Mouse (Mus musculus) bone marrow, adult 2 months (tissue): ENCODE measurements around the gene Marveld1.

Experiments used
- CTCF ChIP-seq: fragments of 200-500 bp; IDR thresholded peaks from 2 replicates; pipeline ENCODE4 v1.5.1; 2011; ENCODE audit warnings: low read length, control low read depth; ENCODE audit not compliant: control insufficient read depth, insufficient read depth
- POLR2A ChIP-seq: fragments of 200-500 bp; IDR thresholded peaks from 2 replicates; pipeline ENCODE4 v1.6.1; 2011; ENCODE audit warnings: low read depth, mild to moderate bottlenecking, control low read depth, low read length, borderline replicate concordance; ENCODE audit not compliant: control insufficient read depth

DNA sequence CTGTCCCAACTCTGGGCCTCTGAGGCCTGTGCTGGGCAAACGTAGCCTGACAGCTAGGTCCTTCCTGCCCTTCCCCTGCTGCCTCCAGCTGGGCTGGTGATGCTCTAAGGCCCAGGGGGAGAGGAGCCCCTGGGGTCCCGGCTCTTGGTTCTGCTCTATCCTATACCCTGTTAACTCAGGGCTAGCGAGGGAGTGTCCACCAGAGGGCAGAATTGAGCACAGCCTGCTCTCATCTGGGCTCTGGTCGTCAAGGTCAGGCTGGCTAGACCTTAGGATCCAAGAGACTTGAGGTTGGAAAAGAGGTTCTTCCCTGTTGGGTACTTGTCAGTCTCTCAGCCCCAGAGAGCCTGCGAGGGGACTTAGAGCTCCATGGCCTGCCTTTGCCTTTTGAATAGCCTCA is 43.3 kb downstream of the Marveld1 start:
- TF ChIP-seq CTCF: peak; percentile 83
- TF ChIP-seq POLR2A: no peak
